20 mouse cellular contexts compared by ENCODE assay signal in the genomic region with DNA sequence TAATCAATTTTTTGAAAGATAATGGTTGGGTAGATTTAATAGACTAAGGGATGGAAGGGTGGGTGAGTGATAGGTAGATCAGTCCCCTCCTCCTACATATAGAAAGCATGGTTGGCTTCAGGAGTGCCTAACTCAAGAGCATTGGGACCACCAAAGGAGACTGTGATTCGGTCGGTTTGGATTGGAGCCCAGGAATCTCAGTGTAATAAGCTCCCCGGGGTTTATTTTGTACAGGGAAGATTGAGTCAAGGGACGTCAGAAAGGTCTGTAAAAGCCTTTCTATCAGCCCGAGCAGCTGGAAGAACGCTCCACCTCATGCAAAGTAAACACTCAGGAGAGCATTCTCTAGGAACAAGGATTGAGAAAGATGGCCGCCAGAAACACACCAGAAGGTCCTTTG.
"Had no signal": no experiment of that assay in that cellular context is flagged by ENCODE, and none has a peak within 500 bp of the region (broad histone marks: within the 10 kb centered on the region; RNA-seq: fewer than 3 reads in every experiment).

No protein-coding gene starts in this region.

- H3K4me3 ChIP-seq: intestine, embryonic 15.5 days; layer of hippocampus, adult 2 months; limb, embryonic 10.5 days; limb, embryonic 13.5 days; liver, embryonic 12.5 days; liver, embryonic 15.5 days; neural tube, embryonic 12.5 days had no signal

- H3K27ac ChIP-seq: intestine, embryonic 15.5 days; kidney, postnatal 0 days; layer of hippocampus, adult 2 months; limb, embryonic 10.5 days; limb, embryonic 13.5 days; liver, embryonic 12.5 days; liver, embryonic 15.5 days; macrophage; neural tube, embryonic 12.5 days had no signal

- H3K9me3 ChIP-seq: intestine, embryonic 15.5 days; limb, embryonic 10.5 days; limb, embryonic 13.5 days; liver, embryonic 12.5 days; liver, embryonic 15.5 days had no signal

- H3K4me2 ChIP-seq: intestine, embryonic 15.5 days; limb, embryonic 13.5 days; liver, embryonic 12.5 days; liver, embryonic 15.5 days; neural tube, embryonic 12.5 days had no signal

- H3K36me3 ChIP-seq: intestine, embryonic 15.5 days; limb, embryonic 10.5 days; limb, embryonic 13.5 days; liver, embryonic 12.5 days; liver, embryonic 15.5 days; neural tube, embryonic 12.5 days had no signal

- H3K9ac ChIP-seq: intestine, embryonic 15.5 days; limb, embryonic 13.5 days; liver, embryonic 12.5 days; liver, embryonic 15.5 days; neural tube, embryonic 12.5 days had no signal

- DNase-seq: kidney, adult 18-20 months; kidney, postnatal 25 days; layer of hippocampus, adult 9-11 months; liver; lung, adult 18-20 months; lung, postnatal 14 days; midbrain, embryonic 14.5 days; retina, postnatal 1 day; right cerebral cortex, postnatal 25 days; thymus, adult 18-20 months; thymus, postnatal 36 days had no signal

- H3K27me3 ChIP-seq: intestine, embryonic 15.5 days; limb, embryonic 13.5 days; liver, embryonic 12.5 days; liver, embryonic 15.5 days; neural tube, embryonic 12.5 days had no signal

- H3K4me1 ChIP-seq: liver, embryonic 12.5 days; liver, embryonic 15.5 days; neural tube, embryonic 12.5 days had no signal

- ATAC-seq: intestine, embryonic 15.5 days; liver, embryonic 12.5 days had no signal
